Mouse (Mus musculus) hindbrain, embryonic 13.5 days (tissue): Measurements from ENCODE around the gene Cend1. TPM values are rescaled to one million over a fixed set of nuclear protein-coding genes. Genes with fewer than 3 reads are reported as not detected.
A peak's percentile ranks its signal among the peaks of the same experiment; 100 is the strongest.

ENCODE experiments used
- ATAC-seq: fragments of 200-750 bp; cut with Nextera tagmentation; 2 replicates; pipeline ENCODE4 v1.8.0; 2017; ENCODE audit warnings: moderate TSS enrichment; ENCODE audit not compliant: low FRiP score
- H3K27ac ChIP-seq: fragments of 300-500 bp; sonication (generic); 2 replicates; pipeline ENCODE4 v1.5.1; 2015; ENCODE audit warnings: inconsistent platforms, mild to moderate bottlenecking, moderate library complexity
- H3K27me3 ChIP-seq: fragments of 300-500 bp; sonication (generic); 2 replicates; pipeline ENCODE4 v1.6.1; 2015; ENCODE audit warnings: mild to moderate bottlenecking, inconsistent platforms
- H3K36me3 ChIP-seq: fragments of 300-500 bp; sonication (generic); 2 replicates; pipeline ENCODE4 v1.6.1; 2015; ENCODE audit warnings: mild to moderate bottlenecking, inconsistent platforms
- H3K4me1 ChIP-seq: fragments of 300-500 bp; sonication (generic); replicated peaks from 2 replicates; pipeline ENCODE4 v1.6.1; 2015; ENCODE audit warnings: inconsistent platforms
- H3K4me2 ChIP-seq: fragments of 300-500 bp; sonication (generic); 2 replicates; pipeline ENCODE4 v1.6.1; 2015; ENCODE audit warnings: inconsistent platforms, mild to moderate bottlenecking, moderate library complexity
- H3K4me3 ChIP-seq: fragments of 300-500 bp; sonication (generic); 2 replicates; pipeline ENCODE4 v1.5.1; 2015; ENCODE audit warnings: mild to moderate bottlenecking, inconsistent platforms
- H3K9ac ChIP-seq: fragments of 300-500 bp; sonication (generic); 2 replicates; pipeline ENCODE4 v1.6.1; 2015; ENCODE audit warnings: mild to moderate bottlenecking, inconsistent platforms
- H3K9me3 ChIP-seq: fragments of 300-500 bp; sonication (generic); 2 replicates; pipeline ENCODE4 v1.6.1; 2016; ENCODE audit warnings: inconsistent platforms
- WGBS: fragments of 180-500 bp; shearing (Covaris S2); methylation state at CpG from one replicate; pipeline ENCODE4 v1.1.7; 2015; 5-methylcytosine and 5-hydroxymethylcytosine counted together
- polyA plus RNA-seq: library from polyadenylated mRNA; unstranded; fragments of >200 nt; fragmentation: Nextera tagmentation; extraction: Ambion mirVana; gene quantifications from 2 replicates; pipeline ENCODE4 v1.2.1, GENCODE M21; 2015

The Cend1 gene
- polyA plus RNA-seq, 1 experiment from 2014 or later, result 68.3 TPM

- Histone ChIP-seq H3K27me3 (peaks cover 90% of the 10 kb centered on the region), H3K4me1 (peaks cover 30% of the 10 kb centered on the region), H3K9me3 (no peaks in the 10 kb centered on the region), H3K36me3 (peaks cover 23% of the 10 kb centered on the region), H3K9ac (no peak overlapping the region), H3K27ac (no peak overlapping the region), H3K4me2 (peak overlapping the region; percentile 60), H3K4me3 (peak overlapping the region; percentile 40; the same call in 1 of the 2 replicates)
- ATAC-seq, result no peak
- WGBS, result 22% methylated on average over 5 of the region's 5 CpGs
Measured at GRCm38 (mm10) chr7:141462333-141462821, 33.1 kb upstream of the Cend1 start.

- H3K4me1 ChIP-seq, result peaks cover 24% of the 10 kb centered on the region
- peaks cover 84% of the 10 kb centered on the region for H3K27me3 ChIP-seq
- peak overlapping the region; percentile 69 for H3K9ac ChIP-seq
- H3K9me3 ChIP-seq, result no peaks in the 10 kb centered on the region
- ATAC-seq, result no peak
- peak overlapping the region; percentile 60 for H3K4me2 ChIP-seq
- WGBS, result 5% methylated on average over 52 of the region's 59 CpGs
- no peak overlapping the region for H3K27ac ChIP-seq
- H3K4me3 ChIP-seq, result peak overlapping the region; percentile 40
- H3K36me3 ChIP-seq, result peaks cover 24% of the 10 kb centered on the region
Measured at GRCm38 (mm10) chr7:141461521-141462332, 32.4 kb upstream of the Cend1 start.

GRCm38 (mm10) chr7:141460391-141461113 is 31.3 kb upstream of the Cend1 start, which contains the start of gene Cracr2b:
Gene Cracr2b (plus strand): TSS chr7:141461094.
- Histone ChIP-seq H3K4me2 (peak within 1 kb of the TSS; percentile 60), H3K4me1 (peaks cover 30% of the 10 kb centered on the region), H3K27ac (no peak within 1 kb of the TSS), H3K36me3 (peaks cover 24% of the 10 kb centered on the region), H3K9ac (peak within 1 kb of the TSS; percentile 69), H3K9me3 (no peaks in the 10 kb centered on the region), H3K27me3 (peaks cover 75% of the 10 kb centered on the region), H3K4me3 (peak within 1 kb of the TSS; percentile 40)
- ATAC-seq, result no peak
- WGBS, result 78% methylated on average over 15 of the region's 15 CpGs

GRCm38 (mm10) chr7:141460001-141460390 is 30.7 kb upstream of the Cend1 start:
- Histone ChIP-seq H3K36me3 (peaks cover 24% of the 10 kb centered on the region), H3K4me2 (no peak overlapping the region), H3K9me3 (no peaks in the 10 kb centered on the region), H3K4me1 (peaks cover 33% of the 10 kb centered on the region), H3K4me3 (no peak overlapping the region), H3K9ac (no peak overlapping the region), H3K27ac (no peak overlapping the region), H3K27me3 (peaks cover 70% of the 10 kb centered on the region)
- no peak for ATAC-seq
- WGBS, result 73% methylated on average over 5 of the region's 5 CpGs

GRCm38 (mm10) chr7:141459301-141459711 is 30.0 kb upstream of the Cend1 start:
- H3K9ac ChIP-seq, result no peak overlapping the region
- H3K9me3 ChIP-seq, result no peaks in the 10 kb centered on the region
- WGBS, result 91% methylated on average over 17 of the region's 17 CpGs
- H3K27ac ChIP-seq, result no peak overlapping the region
- peaks cover 35% of the 10 kb centered on the region for H3K4me1 ChIP-seq
- peaks cover 63% of the 10 kb centered on the region for H3K27me3 ChIP-seq
- no peak for ATAC-seq
- H3K4me3 ChIP-seq, result no peak overlapping the region
- H3K36me3 ChIP-seq, result peaks cover 24% of the 10 kb centered on the region
- H3K4me2 ChIP-seq, result no peak overlapping the region

GRCm38 (mm10) chr7:141458661-141459060 is 29.4 kb upstream of the Cend1 start:
- H3K4me1 ChIP-seq, result peaks cover 35% of the 10 kb centered on the region
- H3K4me2 ChIP-seq, result no peak overlapping the region
- peaks cover 56% of the 10 kb centered on the region for H3K27me3 ChIP-seq
- H3K36me3 ChIP-seq, result peaks cover 24% of the 10 kb centered on the region
- WGBS, result 91% methylated on average over 11 of the region's 11 CpGs
- no peaks in the 10 kb centered on the region for H3K9me3 ChIP-seq
- H3K9ac ChIP-seq, result no peak overlapping the region
- no peak overlapping the region for H3K27ac ChIP-seq
- no peak for ATAC-seq
- no peak overlapping the region for H3K4me3 ChIP-seq

GRCm38 (mm10) chr7:141457986-141458660 is 28.8 kb upstream of the Cend1 start:
- Histone ChIP-seq H3K27ac (no peak overlapping the region), H3K9me3 (no peaks in the 10 kb centered on the region), H3K9ac (no peak overlapping the region), H3K36me3 (peaks cover 24% of the 10 kb centered on the region), H3K4me2 (no peak overlapping the region), H3K27me3 (peaks cover 51% of the 10 kb centered on the region), H3K4me3 (no peak overlapping the region), H3K4me1 (peaks cover 35% of the 10 kb centered on the region)
- WGBS, result 76% methylated on average over 15 of the region's 15 CpGs
- no peak for ATAC-seq

- peaks cover 42% of the 10 kb centered on the region for H3K27me3 ChIP-seq
Measured at GRCm38 (mm10) chr7:141457236-141457635, 27.9 kb upstream of the Cend1 start.

GRCm38 (mm10) chr7:141456739-141457138 is 27.4 kb upstream of the Cend1 start:
- peak overlapping the region; percentile 70; the same call in 1 of the 2 replicates for H3K4me3 ChIP-seq
- peaks cover 37% of the 10 kb centered on the region for H3K27me3 ChIP-seq
- 88% methylated on average over 6 of the region's 6 CpGs for WGBS
- no peak for ATAC-seq
- H3K36me3 ChIP-seq, result peaks cover 30% of the 10 kb centered on the region
- H3K4me1 ChIP-seq, result peaks cover 29% of the 10 kb centered on the region
- no peaks in the 10 kb centered on the region for H3K9me3 ChIP-seq
- H3K9ac ChIP-seq, result no peak overlapping the region
- H3K27ac ChIP-seq, result no peak overlapping the region
- H3K4me2 ChIP-seq, result peak overlapping the region; percentile 93

More at GRCm38 (mm10) chr7:141457236-141457635, 27.9 kb upstream of the Cend1 start:
- ATAC-seq, result no peak
- no peak overlapping the region for H3K4me2 ChIP-seq
- no peak overlapping the region for H3K9ac ChIP-seq
- no peaks in the 10 kb centered on the region for H3K9me3 ChIP-seq
- H3K36me3 ChIP-seq, result peaks cover 25% of the 10 kb centered on the region
- peaks cover 34% of the 10 kb centered on the region for H3K4me1 ChIP-seq
- no peak overlapping the region for H3K4me3 ChIP-seq
- no peak overlapping the region for H3K27ac ChIP-seq
- WGBS, result 96% methylated on average over 14 of the region's 14 CpGs

- Histone ChIP-seq H3K9ac (peak overlapping the region; percentile 85), H3K4me1 (peaks cover 25% of the 10 kb centered on the region), H3K4me2 (peak overlapping the region; percentile 93), H3K4me3 (peak overlapping the region; percentile 70), H3K9me3 (no peaks in the 10 kb centered on the region), H3K27ac (peak overlapping the region; percentile 70), H3K27me3 (peaks cover 27% of the 10 kb centered on the region), H3K36me3 (peaks cover 40% of the 10 kb centered on the region)
- 2% methylated on average over 23 of the region's 23 CpGs for WGBS
- ATAC-seq, result peak; percentile 44
Measured at GRCm38 (mm10) chr7:141455610-141456314, 26.5 kb upstream of the Cend1 start.

- H3K4me2 ChIP-seq, result peak within 1 kb of the TSS; percentile 93
- H3K9ac ChIP-seq, result peak within 1 kb of the TSS; percentile 85
- peak; percentile 82 for ATAC-seq
- no peaks in the 10 kb centered on the region for H3K9me3 ChIP-seq
- H3K27me3 ChIP-seq, result peaks cover 20% of the 10 kb centered on the region
- under 1% methylated on average over 45 of the region's 45 CpGs for WGBS
- H3K36me3 ChIP-seq, result peaks cover 47% of the 10 kb centered on the region
- H3K4me3 ChIP-seq, result peak within 1 kb of the TSS; percentile 70
- peaks cover 25% of the 10 kb centered on the region for H3K4me1 ChIP-seq
- peak within 1 kb of the TSS; percentile 70 for H3K27ac ChIP-seq
Measured at GRCm38 (mm10) chr7:141454967-141455551, 25.8 kb upstream of the Cend1 start, which contains the start of gene Pnpla2. Gene Pnpla2 (plus strand): TSS chr7:141455198.
